Mouse (Mus musculus) neural tube, embryonic 14.5 days (tissue): ENCODE results near the gene Blvrb. TPM values are rescaled to one million over a fixed set of nuclear protein-coding genes. Genes with fewer than 3 reads are reported as not detected.

Experiments used
- ATAC-seq: fragments of 200-750 bp; cut with Nextera tagmentation; 2 replicates; pipeline ENCODE4 v1.8.0; 2017; ENCODE audit warnings: low read depth, mild to moderate bottlenecking, moderate TSS enrichment, moderate library complexity
- H3K27ac ChIP-seq: fragments of 300-500 bp; sonication (generic); 2 replicates; pipeline ENCODE4 v1.5.1; 2014; ENCODE audit warnings: low read depth, mild to moderate bottlenecking, control low read depth, low read length, moderate library complexity, mixed read lengths
- H3K27me3 ChIP-seq: fragments of 300-500 bp; sonication (generic); 2 replicates; pipeline ENCODE4 v1.6.1; 2014; ENCODE audit warnings: low read length; ENCODE audit not compliant: control insufficient read depth, insufficient read depth
- H3K36me3 ChIP-seq: fragments of 300-500 bp; sonication (generic); 2 replicates; pipeline ENCODE4 v1.6.1; 2014; ENCODE audit warnings: low read length, mixed read lengths; ENCODE audit not compliant: control insufficient read depth, insufficient read depth
- H3K4me1 ChIP-seq: fragments of 300-500 bp; sonication (generic); 2 replicates; pipeline ENCODE4 v1.6.1; 2014; ENCODE audit warnings: low read length; ENCODE audit not compliant: control insufficient read depth, insufficient read depth
- H3K4me2 ChIP-seq: fragments of 300-500 bp; sonication (generic); 2 replicates; pipeline ENCODE4 v1.6.1; 2014; ENCODE audit warnings: mild to moderate bottlenecking, low read depth, low read length, control low read depth
- H3K4me3 ChIP-seq: fragments of 300-500 bp; sonication (generic); 2 replicates; pipeline ENCODE4 v1.5.1; 2014; ENCODE audit warnings: low read depth, low read length, control low read depth, mixed read lengths
- H3K9ac ChIP-seq: fragments of 300-500 bp; sonication (generic); replicated peaks from 2 replicates; pipeline ENCODE4 v1.6.1; 2014; ENCODE audit warnings: low read depth, mild to moderate bottlenecking, control low read depth, low read length, mixed read lengths
- H3K9me3 ChIP-seq: fragments of 300-500 bp; sonication (generic); 2 replicates; pipeline ENCODE4 v1.6.1; 2016; ENCODE audit warnings: low read length; ENCODE audit not compliant: control insufficient read depth
- WGBS: fragments of 180-500 bp; shearing (Covaris S2); extraction: QIAGEN DNeasy Blood & Tissue Kit; methylation state at CpG from one replicate; pipeline ENCODE4 v1.1.7; 2014; 5-methylcytosine and 5-hydroxymethylcytosine counted together
- polyA plus RNA-seq: library from polyadenylated mRNA; unstranded; fragments of >200 nt; fragmentation: Nextera tagmentation; extraction: Ambion mirVana; gene quantifications from 2 replicates; pipeline ENCODE4 v1.2.1, GENCODE M21; 2014

Gene Blvrb
- polyA plus RNA-seq, 1 experiment from 2014 or later, result 12.1 TPM

- WGBS, result 91% methylated on average over 4 of the region's 4 CpGs
- Histone ChIP-seq H3K4me3 (no peak overlapping the region), H3K4me1 (no peaks in the 10 kb centered on the region), H3K4me2 (no peak overlapping the region), H3K27me3 (no peaks in the 10 kb centered on the region), H3K27ac (no peak overlapping the region), H3K36me3 (no peaks in the 10 kb centered on the region), H3K9me3 (no peaks in the 10 kb centered on the region), H3K9ac (no peak overlapping the region)
- ATAC-seq, result no peak
These were observed 10.8 kb downstream of the Blvrb start for GRCm38 (mm10) chr7:27458614-27459013.

DNA sequence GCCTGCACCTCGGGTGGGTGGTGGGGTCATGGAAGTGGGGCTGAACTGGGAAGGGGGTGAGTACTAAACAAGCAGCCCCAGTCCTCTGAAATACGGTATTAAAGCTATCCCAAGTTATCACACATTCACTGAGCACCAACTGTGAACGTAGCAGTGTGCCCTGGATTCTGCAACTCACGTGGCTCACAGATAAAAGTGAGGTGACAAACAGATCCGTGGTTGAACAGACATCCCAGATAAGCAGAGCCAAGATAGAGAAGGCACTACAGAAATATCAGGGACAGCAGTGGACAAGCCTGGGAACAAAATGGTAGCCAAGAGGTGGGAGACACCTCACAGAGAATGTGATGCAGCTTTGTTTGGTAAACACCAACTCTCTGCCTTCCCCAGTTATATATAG, 11.9 kb downstream of the Blvrb start:
- 97% methylated on average over 5 of the region's 5 CpGs for WGBS

DNA sequence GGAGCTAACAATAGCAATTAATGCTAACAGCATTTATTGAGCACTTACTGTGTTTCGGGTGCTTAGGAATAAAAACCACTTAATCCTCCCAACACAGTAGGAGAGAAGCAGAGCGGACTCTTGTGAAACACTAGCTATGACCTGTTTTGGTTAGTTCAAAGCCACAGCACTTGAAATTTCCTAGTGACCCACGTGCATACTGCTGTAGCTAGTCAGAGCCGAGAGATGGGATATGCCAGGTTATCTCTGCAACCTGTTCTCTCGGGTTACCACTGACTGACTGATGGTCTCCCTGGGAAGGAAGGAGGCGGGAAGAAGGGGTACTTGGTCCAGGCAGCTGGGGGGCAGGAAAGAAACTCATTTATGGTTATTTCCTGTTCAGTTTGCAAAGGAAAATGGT, 12.7 kb downstream of the Blvrb start:
- WGBS, result 87% methylated on average over 6 of the region's 6 CpGs
- H3K27ac ChIP-seq, result no peak overlapping the region
- no peak overlapping the region for H3K9ac ChIP-seq
- H3K9me3 ChIP-seq, result no peaks in the 10 kb centered on the region
- no peaks in the 10 kb centered on the region for H3K36me3 ChIP-seq
- no peaks in the 10 kb centered on the region for H3K4me1 ChIP-seq
- H3K27me3 ChIP-seq, result no peaks in the 10 kb centered on the region
- no peak overlapping the region for H3K4me2 ChIP-seq
- H3K4me3 ChIP-seq, result no peak overlapping the region
- no peak for ATAC-seq

More for the DNA sequence above, 11.9 kb downstream of the Blvrb start:
- Histone ChIP-seq H3K27me3 (no peaks in the 10 kb centered on the region), H3K9ac (no peak overlapping the region), H3K4me3 (no peak overlapping the region), H3K4me2 (no peak overlapping the region), H3K36me3 (no peaks in the 10 kb centered on the region), H3K27ac (no peak overlapping the region), H3K9me3 (no peaks in the 10 kb centered on the region), H3K4me1 (no peaks in the 10 kb centered on the region)
- no peak for ATAC-seq

GRCm38 (mm10) chr7:27467648-27468047, 19.9 kb downstream of the Blvrb start:
- Histone ChIP-seq H3K27me3 (no peaks in the 10 kb centered on the region), H3K4me2 (no peak overlapping the region), H3K27ac (no peak overlapping the region), H3K4me1 (peaks cover 3% of the 10 kb centered on the region; the same call in 1 of the 2 replicates), H3K4me3 (no peak overlapping the region), H3K9ac (no peak overlapping the region), H3K36me3 (no peaks in the 10 kb centered on the region), H3K9me3 (no peaks in the 10 kb centered on the region)
- ATAC-seq, result no peak
- 47% methylated on average over 4 of the region's 4 CpGs for WGBS

DNA sequence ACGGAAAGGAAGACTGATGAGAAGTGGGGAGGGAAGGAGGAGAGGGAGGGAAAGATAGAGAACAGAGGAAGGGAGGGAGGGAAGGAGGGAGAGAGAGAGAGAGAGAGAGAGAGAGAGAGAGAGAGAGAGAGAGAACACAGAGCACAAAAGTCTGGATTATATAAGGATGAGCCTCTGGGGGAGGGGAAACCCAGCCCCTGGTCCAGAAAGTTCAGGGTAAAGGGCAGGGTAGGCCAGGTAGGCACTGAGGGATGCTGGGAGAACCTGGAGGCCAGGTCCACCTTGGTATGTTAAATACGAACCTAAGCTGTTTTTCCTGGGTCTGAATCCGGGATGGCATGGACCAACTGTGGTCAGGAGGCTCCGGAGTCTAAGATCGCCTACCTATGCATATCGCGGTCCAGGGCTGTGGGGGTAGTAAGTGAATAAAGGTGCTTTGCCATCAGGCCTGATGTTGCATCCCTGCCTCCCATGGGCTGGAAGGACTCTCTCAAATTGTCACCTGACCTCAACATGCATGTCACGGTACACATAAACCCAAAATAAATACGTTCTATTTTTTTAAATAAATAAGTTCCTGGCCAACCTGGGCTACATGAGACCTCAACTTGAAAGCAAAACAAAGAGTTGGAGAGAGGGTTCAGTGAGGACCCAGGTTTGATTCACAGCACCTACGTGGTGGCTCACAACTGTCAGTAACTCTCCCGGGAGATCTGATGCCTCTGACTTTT, 23.8 kb downstream of the Blvrb start:
- peaks cover 4% of the 10 kb centered on the region; the same call in 1 of the 2 replicates for H3K36me3 ChIP-seq
- 91% methylated on average over 11 of the region's 11 CpGs for WGBS
- ATAC-seq, result no peak
- H3K27ac ChIP-seq, result no peak overlapping the region
- no peaks in the 10 kb centered on the region for H3K27me3 ChIP-seq
- peaks cover 3% of the 10 kb centered on the region; the same call in 1 of the 2 replicates for H3K4me1 ChIP-seq
- H3K4me3 ChIP-seq, result no peak overlapping the region
- no peak overlapping the region for H3K4me2 ChIP-seq
- H3K9me3 ChIP-seq, result no peaks in the 10 kb centered on the region
- H3K9ac ChIP-seq, result no peak overlapping the region

- no peak for ATAC-seq
- Histone ChIP-seq H3K9me3 (no peaks in the 10 kb centered on the region), H3K27me3 (no peaks in the 10 kb centered on the region), H3K4me1 (peaks cover 3% of the 10 kb centered on the region; the same call in 1 of the 2 replicates), H3K9ac (no peak overlapping the region), H3K4me2 (peak overlapping the region; percentile 68), H3K4me3 (peak overlapping the region; percentile 53), H3K27ac (peak overlapping the region; percentile 72; the same call in 1 of the 2 replicates), H3K36me3 (peaks cover 4% of the 10 kb centered on the region; the same call in 1 of the 2 replicates)
- 49% methylated on average over 7 of the region's 7 CpGs for WGBS
These were observed 24.8 kb downstream of the Blvrb start for GRCm38 (mm10) chr7:27472596-27472995.

GRCm38 (mm10) chr7:27473156-27473834, 25.5 kb downstream of the Blvrb start, which contains the start of gene Sertad3:
Gene Sertad3, plus strand, starts transcription at chr7:27473768.
- H3K27me3 ChIP-seq, result no peaks in the 10 kb centered on the region

GRCm38 (mm10) chr7:27473835-27474489, 26.2 kb downstream of the Blvrb start:
- H3K9ac ChIP-seq, result peak overlapping the region; percentile 45
- no peaks in the 10 kb centered on the region for H3K27me3 ChIP-seq
- H3K36me3 ChIP-seq, result peaks cover 8% of the 10 kb centered on the region; the same call in 1 of the 2 replicates
- H3K4me3 ChIP-seq, result peak overlapping the region; percentile 53
- peak overlapping the region; percentile 72 for H3K27ac ChIP-seq
- WGBS, result under 1% methylated on average over 34 of the region's 34 CpGs
- peaks cover 3% of the 10 kb centered on the region; the same call in 1 of the 2 replicates for H3K4me1 ChIP-seq
- ATAC-seq, result no peak
- H3K9me3 ChIP-seq, result no peaks in the 10 kb centered on the region
- peak overlapping the region; percentile 68 for H3K4me2 ChIP-seq

More at GRCm38 (mm10) chr7:27473156-27473834, 25.5 kb downstream of the Blvrb start, which contains the start of gene Sertad3:
- Histone ChIP-seq H3K9me3 (no peaks in the 10 kb centered on the region), H3K4me2 (peak within 1 kb of the TSS; percentile 68), H3K4me1 (peaks cover 3% of the 10 kb centered on the region; the same call in 1 of the 2 replicates), H3K4me3 (peak within 1 kb of the TSS; percentile 53), H3K9ac (peak within 1 kb of the TSS; percentile 45), H3K36me3 (peaks cover 8% of the 10 kb centered on the region; the same call in 1 of the 2 replicates), H3K27ac (peak within 1 kb of the TSS; percentile 72)
- 0% methylated on average over 36 of the region's 36 CpGs for WGBS
- peak; percentile 92 for ATAC-seq
